Mouse (Mus musculus): ENCODE measurements around the gene Kcnj15.

- no peak for TF ChIP-seq MAX (IDR thresholded peaks at IDR 0.05; ENCODE audit: low read depth)
- TF ChIP-seq POLR2A (IDR thresholded peaks at IDR 0.05; ENCODE audit: insufficient read length, low read depth) = no peak
- no peak for TF ChIP-seq USF1 (IDR thresholded peaks at IDR 0.05; ENCODE audit: low read depth)
- no peak for TF ChIP-seq E2F4 (IDR thresholded peaks at IDR 0.05; ENCODE audit: insufficient read depth)
- TF ChIP-seq POLR2AphosphoS2 (IDR thresholded peaks at IDR 0.05; ENCODE audit: insufficient read length, low read depth) = no peak
Measured at GRCm38 (mm10) chr16:95248646-95249045, 8.7 kb upstream of the Kcnj15 start.

Measured in myocyte (in vitro differentiated cells).